Mouse (Mus musculus) embryonic fibroblast, embryonic 13.5 days (primary cell): ENCODE measurements around the gene Trpm8.

Experiments used
- CTCF ChIP-seq: IDR thresholded peaks from 2 replicates; pipeline ENCODE4 v1.5.1; 2011; ENCODE audit warnings: mild to moderate bottlenecking, control low read depth, low read length, moderate library complexity, borderline replicate concordance; ENCODE audit not compliant: insufficient read depth
- POLR2A ChIP-seq: IDR thresholded peaks from 2 replicates; pipeline ENCODE4 v1.6.1; 2011; ENCODE audit warnings: low read depth, mild to moderate bottlenecking, control low read depth, low read length, moderate library complexity

GRCm38 (mm10) chr1:88418943-88419342, 141.5 kb downstream of the Trpm8 start:
- TF ChIP-seq CTCF (no peak), POLR2A (no peak)
